Mouse (Mus musculus) liver, embryonic 13.5 days (tissue): ENCODE measurements around the gene Palm. TPM values are rescaled to one million over a fixed set of nuclear protein-coding genes. Genes with fewer than 3 reads are reported as not detected.

Experiments
- ATAC-seq: fragments of 200-750 bp; cut with Nextera tagmentation; 2 replicates; pipeline ENCODE4 v1.8.0; 2017; ENCODE audit warnings: low read depth, mild to moderate bottlenecking, moderate number of reproducible peaks, moderate library complexity
- DNase-seq: peaks from one replicate; pipeline ENCODE4 v3.0.0; 2022
- H3K27ac ChIP-seq: fragments of 300-500 bp; sonication (generic); 2 replicates; pipeline ENCODE4 v1.5.1; 2015; ENCODE audit warnings: moderate library complexity, mild to moderate bottlenecking, inconsistent platforms
- H3K27me3 ChIP-seq: fragments of 300-500 bp; sonication (generic); 2 replicates; pipeline ENCODE4 v1.6.1; 2015; ENCODE audit warnings: mild to moderate bottlenecking, inconsistent platforms
- H3K36me3 ChIP-seq: fragments of 300-500 bp; sonication (generic); 2 replicates; pipeline ENCODE4 v1.6.1; 2015; ENCODE audit warnings: mild to moderate bottlenecking, inconsistent platforms
- H3K4me1 ChIP-seq: fragments of 300-500 bp; sonication (generic); replicated peaks from 2 replicates; pipeline ENCODE4 v1.6.1; 2015; ENCODE audit warnings: inconsistent platforms
- H3K4me2 ChIP-seq: fragments of 300-500 bp; sonication (generic); 2 replicates; pipeline ENCODE4 v1.6.1; 2015; ENCODE audit warnings: inconsistent platforms, mild to moderate bottlenecking, moderate library complexity
- H3K4me3 ChIP-seq: fragments of 300-500 bp; sonication (generic); replicated peaks from 2 replicates; pipeline ENCODE4 v1.5.1; 2015; ENCODE audit warnings: mild to moderate bottlenecking, inconsistent platforms
- H3K9ac ChIP-seq: fragments of 300-500 bp; sonication (generic); 2 replicates; pipeline ENCODE4 v1.6.1; 2015; ENCODE audit warnings: mild to moderate bottlenecking, inconsistent platforms
- H3K9me3 ChIP-seq: fragments of 300-500 bp; sonication (generic); replicated peaks from 2 replicates; pipeline ENCODE4 v1.6.1; 2016; ENCODE audit warnings: inconsistent platforms
- WGBS: fragments of 180-500 bp; shearing (Covaris S2); methylation state at CpG from one replicate; pipeline ENCODE4 v1.1.7; 2015; ENCODE audit not compliant: insufficient replicate concordance; 5-methylcytosine and 5-hydroxymethylcytosine counted together
- polyA plus RNA-seq: library from polyadenylated mRNA; unstranded; fragments of >200 nt; fragmentation: Nextera tagmentation; extraction: Ambion mirVana; gene quantifications from 2 replicates; pipeline ENCODE4 v1.2.1, GENCODE M21; 2015

Palm gene
- polyA plus RNA-seq, 1 experiment from 2014 or later, result 7.4 TPM

DNA sequence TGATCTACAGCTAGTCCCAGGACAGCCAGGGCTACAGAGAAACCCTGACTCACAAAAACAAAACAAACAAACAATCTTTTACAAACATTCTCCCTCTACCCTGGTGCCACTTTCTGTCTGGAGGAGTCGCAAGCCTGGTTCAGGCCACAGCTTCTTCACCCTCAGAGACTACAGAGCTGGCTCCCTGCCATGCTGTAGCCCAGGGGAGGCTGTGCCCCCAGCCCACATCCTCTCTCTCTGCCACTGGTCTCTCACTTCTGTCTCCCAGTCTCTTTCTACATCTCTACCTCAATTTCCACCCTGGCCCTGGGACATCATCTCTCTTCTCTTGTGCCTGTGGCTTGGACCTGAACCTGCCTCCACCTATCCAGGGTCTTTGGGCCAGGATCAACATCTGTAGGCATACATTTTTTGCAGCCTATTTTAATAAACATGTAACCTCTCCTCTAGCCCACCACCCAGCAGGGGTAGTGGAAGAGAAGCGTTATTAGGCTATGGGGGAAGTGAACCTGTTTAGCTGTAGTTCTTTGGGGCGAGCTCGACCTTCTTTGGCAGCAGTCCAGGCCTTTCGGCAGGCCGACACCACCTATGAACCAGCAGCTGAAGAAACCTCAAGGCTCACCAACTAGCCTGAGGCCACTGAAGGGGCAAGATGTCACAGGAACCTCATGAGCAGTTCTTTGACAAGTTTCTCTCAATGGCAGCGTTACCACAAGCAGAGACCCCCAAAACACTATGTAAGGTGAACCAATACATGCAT, 38.8 kb downstream of the Palm start:
- WGBS, result 63% methylated on average over 7 of the region's 7 CpGs
- Histone ChIP-seq H3K4me2 (no peak overlapping the region), H3K27me3 (peaks cover 5% of the 10 kb centered on the region; the same call in 1 of the 2 replicates), H3K27ac (no peak overlapping the region), H3K4me1 (peaks cover 2% of the 10 kb centered on the region; the same call in 1 of the 2 replicates), H3K4me3 (no peak overlapping the region), H3K9me3 (no peaks in the 10 kb centered on the region), H3K36me3 (no peaks in the 10 kb centered on the region), H3K9ac (no peak overlapping the region)
- no peak for DNase-seq
- no peak for ATAC-seq

DNA sequence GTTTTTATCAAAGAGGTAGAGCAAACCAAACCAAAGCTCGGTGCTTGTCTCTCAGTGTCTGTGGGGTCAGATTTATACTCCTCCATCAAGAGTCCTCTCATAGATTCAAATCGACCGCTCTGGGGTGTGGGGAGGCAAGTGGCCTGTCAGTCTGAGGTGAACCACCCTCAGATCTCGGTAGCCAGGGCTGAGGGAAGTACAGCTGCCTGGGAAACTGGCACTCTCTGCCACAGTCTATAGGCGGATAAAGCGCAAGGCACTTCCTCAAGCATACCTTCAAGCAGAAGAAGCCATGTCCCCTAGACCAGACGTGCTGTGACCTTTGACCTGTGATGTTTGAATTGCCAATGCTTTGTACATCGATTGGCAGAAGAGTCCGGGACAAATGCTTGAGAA, 39.4 kb downstream of the Palm start:
- Histone ChIP-seq H3K27me3 (0 out of 2 replicates have a peak, but pooled peaks cover 3% of the 10 kb centered on the region), H3K36me3 (no peaks in the 10 kb centered on the region), H3K4me3 (no peak overlapping the region), H3K4me2 (no peak overlapping the region), H3K9me3 (no peaks in the 10 kb centered on the region), H3K4me1 (peaks cover 2% of the 10 kb centered on the region; the same call in 1 of the 2 replicates), H3K9ac (no peak overlapping the region), H3K27ac (no peak overlapping the region)
- DNase-seq (no peak), ATAC-seq (no peak)
- 51% methylated on average over 9 of the region's 9 CpGs for WGBS

DNA sequence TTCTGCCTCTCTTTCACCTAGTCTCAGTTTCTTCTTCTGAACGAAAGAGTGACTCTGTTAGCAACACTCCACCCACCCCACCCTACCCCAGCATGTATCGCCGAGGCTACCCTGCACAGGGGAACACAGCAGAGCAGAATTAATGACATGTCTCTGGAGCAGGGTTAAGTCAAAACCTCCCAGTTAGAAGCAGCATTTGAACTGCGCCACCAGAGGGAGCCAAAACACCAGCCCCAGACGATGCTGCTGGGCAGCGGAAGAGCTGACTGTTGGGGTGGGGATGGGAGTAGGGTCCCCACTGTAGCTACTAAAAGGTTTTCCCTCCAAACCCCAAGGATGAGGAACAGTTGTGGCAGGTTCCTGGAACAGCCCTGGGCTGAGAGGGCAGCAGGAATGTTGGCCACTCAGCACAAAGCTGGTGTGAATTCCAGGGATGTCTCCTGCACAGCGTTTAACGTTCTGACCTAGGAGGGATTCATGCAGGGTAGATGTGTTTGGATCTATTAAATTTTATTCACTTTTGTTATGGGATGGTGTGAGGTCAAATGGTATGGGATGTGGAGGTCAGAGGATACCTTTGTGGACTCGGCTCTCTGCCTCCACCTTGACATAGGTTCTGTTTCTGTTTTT, 41.5 kb downstream of the Palm start:
- WGBS, result 29% methylated on average over 9 of the region's 9 CpGs
- Histone ChIP-seq H3K9ac (no peak overlapping the region), H3K4me1 (peaks cover 2% of the 10 kb centered on the region; the same call in 1 of the 2 replicates), H3K4me3 (no peak overlapping the region), H3K9me3 (no peaks in the 10 kb centered on the region), H3K4me2 (no peak overlapping the region), H3K36me3 (no peaks in the 10 kb centered on the region), H3K27me3 (0 out of 2 replicates have a peak, but pooled peaks cover 3% of the 10 kb centered on the region), H3K27ac (no peak overlapping the region)
- ATAC-seq (peak; percentile 35), DNase-seq (peak; percentile 49)

DNA sequence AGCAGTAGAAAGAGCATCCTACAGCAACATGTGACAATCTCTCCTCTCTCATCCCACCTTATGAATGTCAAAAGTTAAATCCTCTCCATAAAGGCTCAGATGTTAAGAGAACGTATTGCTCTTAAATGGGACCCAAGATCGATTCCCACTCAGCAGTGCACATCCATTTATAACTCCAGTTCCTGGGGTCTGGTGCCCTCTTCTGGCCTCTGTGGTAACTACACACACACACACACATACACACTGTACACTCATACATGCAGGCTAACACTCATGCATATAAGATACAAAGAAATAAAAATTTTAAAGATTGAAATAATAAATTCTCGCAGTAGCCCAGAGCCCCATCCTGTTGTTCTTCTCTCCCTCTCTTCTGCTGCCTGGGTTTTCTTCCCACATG, 43.5 kb downstream of the Palm start:
- DNase-seq (no peak), ATAC-seq (no peak)
- Histone ChIP-seq H3K27me3 (0 out of 2 replicates have a peak, but pooled peaks cover 3% of the 10 kb centered on the region), H3K9me3 (no peaks in the 10 kb centered on the region), H3K9ac (no peak overlapping the region), H3K4me2 (no peak overlapping the region), H3K4me3 (no peak overlapping the region), H3K4me1 (peaks cover 13% of the 10 kb centered on the region), H3K27ac (no peak overlapping the region), H3K36me3 (no peaks in the 10 kb centered on the region)
- WGBS, result 93% methylated on average over 3 of the region's 3 CpGs

DNA sequence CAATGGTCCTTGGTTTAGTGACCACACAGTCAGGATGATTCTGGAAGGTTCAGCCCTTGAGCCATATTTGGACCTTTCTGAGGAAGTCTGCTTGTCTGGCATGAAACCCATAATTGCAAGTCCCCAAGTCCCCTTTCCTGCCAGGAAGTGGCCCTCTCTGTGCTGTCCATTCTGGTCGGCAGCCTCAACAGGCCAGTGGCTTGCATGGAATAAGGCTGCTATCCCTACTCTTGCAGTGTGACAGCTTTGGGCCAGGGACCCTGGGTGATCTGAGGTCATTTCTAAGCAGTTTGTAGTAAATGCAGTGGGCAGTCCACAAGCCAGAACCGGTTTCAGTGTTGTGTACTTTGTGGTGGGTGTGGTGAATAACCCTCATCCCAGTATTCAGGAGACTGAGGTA, 44.8 kb downstream of the Palm start:
- Histone ChIP-seq H3K36me3 (no peaks in the 10 kb centered on the region), H3K4me3 (no peak overlapping the region), H3K27me3 (0 out of 2 replicates have a peak, but pooled peaks cover 3% of the 10 kb centered on the region), H3K9me3 (no peaks in the 10 kb centered on the region), H3K9ac (no peak overlapping the region), H3K27ac (no peak overlapping the region), H3K4me2 (no peak overlapping the region), H3K4me1 (peaks cover 19% of the 10 kb centered on the region; the same call in 1 of the 2 replicates)
- 15% methylated on average over 2 of the region's 2 CpGs for WGBS
- ATAC-seq (no peak), DNase-seq (no peak)

DNA sequence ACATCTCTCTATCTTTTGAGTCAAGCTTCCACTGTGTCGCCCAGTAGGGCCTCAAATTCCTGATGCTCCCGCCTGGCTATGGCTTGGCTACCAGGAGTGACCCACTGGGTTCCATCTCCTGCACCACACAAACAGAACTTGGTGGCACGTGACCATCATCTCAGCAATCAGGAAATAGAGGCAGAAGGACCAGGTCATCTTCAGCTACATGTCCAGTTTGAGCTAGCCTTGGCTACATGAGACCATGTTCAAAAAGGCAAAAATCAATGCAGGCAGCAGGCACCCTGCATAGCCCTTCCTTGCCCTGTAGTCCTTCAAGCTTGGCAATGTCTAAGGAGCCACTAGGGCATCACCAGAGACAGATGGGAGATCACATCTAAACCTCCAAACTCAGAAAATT, 46.7 kb downstream of the Palm start:
- WGBS, result 65% methylated on average over 3 of the region's 3 CpGs

DNA sequence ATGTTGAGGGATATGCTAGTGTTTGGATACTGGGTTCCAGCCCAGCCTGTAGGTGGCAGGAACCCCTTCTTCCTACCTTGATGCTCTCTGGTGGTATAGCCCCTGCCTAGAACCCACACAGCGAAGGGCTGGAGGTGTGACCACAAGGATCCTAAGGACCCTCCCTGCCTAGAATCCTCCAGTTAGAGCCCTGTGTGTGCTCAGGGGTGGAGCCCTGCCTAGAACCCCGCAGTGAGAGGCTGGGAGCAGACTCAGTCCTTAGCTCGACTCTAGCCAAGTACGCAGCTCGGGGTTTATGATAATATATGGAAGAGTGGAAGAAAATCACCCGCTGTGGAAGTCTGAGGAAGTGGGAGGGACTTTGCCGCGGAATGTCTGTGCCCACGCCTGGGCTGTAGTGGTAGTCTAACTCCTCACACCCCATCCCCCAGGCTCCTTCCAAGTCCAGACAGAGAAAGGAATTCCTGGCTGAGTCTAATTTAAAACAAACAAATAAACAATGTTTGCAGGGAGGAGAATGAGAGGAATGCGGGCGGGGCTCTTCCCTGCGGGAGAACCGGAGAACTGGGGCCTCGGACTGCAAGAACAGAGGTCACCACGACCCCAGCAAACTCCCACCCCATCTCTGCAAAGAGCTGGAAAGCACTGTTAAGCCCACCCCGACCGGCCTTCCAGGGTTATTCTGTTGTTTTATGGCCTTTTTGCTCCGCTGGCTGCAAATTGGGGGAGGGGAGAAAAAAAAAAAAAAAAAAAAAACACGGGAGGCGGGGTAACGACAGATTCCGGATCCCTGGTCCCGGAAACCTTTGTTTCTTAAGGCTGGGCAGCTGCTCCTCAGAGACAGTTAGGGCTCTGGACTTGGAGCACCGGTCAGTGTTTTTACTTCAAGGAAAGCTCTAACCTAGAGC, 47.5 kb downstream of the Palm start:
- Histone ChIP-seq H3K9ac (peak overlapping the region; percentile 44), H3K36me3 (no peaks in the 10 kb centered on the region), H3K4me2 (peak overlapping the region; percentile 68), H3K4me3 (peak overlapping the region; percentile 40), H3K4me1 (peaks cover 17% of the 10 kb centered on the region; the same call in 1 of the 2 replicates), H3K27ac (0 out of 2 replicates have a peak overlapping the region, but pooled peaks have one; percentile 21), H3K9me3 (no peaks in the 10 kb centered on the region), H3K27me3 (no peaks in the 10 kb centered on the region)
- ATAC-seq, result peak; percentile 81
- DNase-seq, result peak; percentile 30
- WGBS, result under 1% methylated on average over 24 of the region's 24 CpGs

More for the DNA sequence above, 46.7 kb downstream of the Palm start:
- no peaks in the 10 kb centered on the region for H3K27me3 ChIP-seq
- ATAC-seq (no peak), DNase-seq (no peak)
- H3K36me3 ChIP-seq, result no peaks in the 10 kb centered on the region
- peaks cover 17% of the 10 kb centered on the region; the same call in 1 of the 2 replicates for H3K4me1 ChIP-seq
- H3K9ac ChIP-seq, result no peak overlapping the region
- H3K4me3 ChIP-seq, result no peak overlapping the region
- H3K9me3 ChIP-seq, result no peaks in the 10 kb centered on the region
- 0 out of 2 replicates have a peak overlapping the region, but pooled peaks have one; percentile 21 for H3K27ac ChIP-seq
- no peak overlapping the region for H3K4me2 ChIP-seq

DNA sequence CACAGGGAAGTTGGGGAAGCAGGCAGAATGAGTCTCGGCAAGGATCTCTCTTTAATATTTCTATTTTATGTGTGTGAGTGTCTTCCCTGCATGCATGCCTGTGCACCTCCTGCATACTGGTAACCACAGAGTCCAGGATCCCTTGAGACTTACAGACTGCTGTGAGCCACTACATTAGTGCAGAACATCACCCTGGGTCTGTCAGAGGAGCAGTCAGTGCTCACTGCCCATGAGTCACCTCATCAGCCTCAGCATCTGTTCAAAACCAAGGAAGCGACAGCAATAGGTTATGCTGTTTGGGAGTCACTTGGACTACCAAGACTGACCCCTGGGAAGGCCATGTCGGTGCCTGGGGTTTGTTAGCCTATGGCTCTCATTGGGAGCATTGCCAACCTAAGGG, 49.0 kb downstream of the Palm start:
- Histone ChIP-seq H3K27me3 (no peaks in the 10 kb centered on the region), H3K36me3 (no peaks in the 10 kb centered on the region), H3K9ac (no peak overlapping the region), H3K9me3 (no peaks in the 10 kb centered on the region), H3K4me1 (peaks cover 17% of the 10 kb centered on the region; the same call in 1 of the 2 replicates), H3K4me2 (no peak overlapping the region), H3K4me3 (no peak overlapping the region), H3K27ac (no peak overlapping the region)
- DNase-seq, result no peak
- no peak for ATAC-seq
- WGBS, result 65% methylated on average over 3 of the region's 3 CpGs

DNA sequence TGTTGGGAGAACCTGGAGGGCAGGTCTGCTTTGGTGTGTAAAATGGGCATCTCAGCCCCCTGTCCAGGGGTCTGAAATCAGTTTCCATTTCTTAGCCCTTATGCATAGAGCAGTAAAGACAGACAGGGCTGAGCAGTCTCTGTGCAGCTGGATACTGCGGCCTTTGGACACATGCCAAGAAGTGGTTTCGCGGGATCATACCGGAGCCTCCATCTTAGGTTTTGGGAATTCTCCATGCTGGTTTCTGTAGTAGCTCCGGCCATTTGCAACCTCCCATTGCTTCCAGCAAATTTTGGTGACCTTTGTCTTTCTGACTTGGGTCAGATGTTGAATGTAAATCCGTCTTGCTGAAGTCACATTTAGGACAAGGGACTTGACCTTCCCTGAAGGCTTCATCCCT, 50.1 kb downstream of the Palm start:
- H3K9ac ChIP-seq, result no peak overlapping the region
- no peak for ATAC-seq
- 74% methylated on average over 6 of the region's 6 CpGs for WGBS

DNA sequence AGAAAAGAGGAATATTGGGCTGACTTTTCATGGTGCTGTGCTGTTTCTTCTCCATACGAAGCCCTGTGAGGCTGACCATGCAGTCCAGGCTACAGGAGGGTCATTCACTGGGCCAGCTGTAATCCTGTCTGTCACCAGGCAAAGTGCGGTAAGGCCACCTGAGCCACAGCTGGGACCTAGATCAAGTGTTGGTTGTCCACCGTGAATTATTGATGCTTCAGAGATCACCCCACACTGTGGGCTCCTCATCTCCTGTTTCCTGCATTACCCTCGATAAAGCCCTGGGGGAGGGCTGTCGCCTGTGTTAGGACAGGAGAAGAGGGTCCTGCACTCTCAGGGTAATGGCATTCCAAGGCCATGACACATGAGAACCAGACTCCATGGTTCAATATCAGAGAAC, 53.2 kb downstream of the Palm start:
- peaks cover 23% of the 10 kb centered on the region for H3K4me1 ChIP-seq
- no peak overlapping the region for H3K4me2 ChIP-seq
- DNase-seq, result no peak
- no peak for ATAC-seq
- H3K36me3 ChIP-seq, result no peaks in the 10 kb centered on the region
- no peak overlapping the region for H3K4me3 ChIP-seq
- WGBS, result 42% methylated on average over 5 of the region's 5 CpGs
- H3K9me3 ChIP-seq, result no peaks in the 10 kb centered on the region
- no peak overlapping the region for H3K27ac ChIP-seq
- H3K9ac ChIP-seq, result no peak overlapping the region
- no peaks in the 10 kb centered on the region for H3K27me3 ChIP-seq

More for the DNA sequence above, 50.1 kb downstream of the Palm start:
- no peak overlapping the region for H3K4me3 ChIP-seq
- H3K36me3 ChIP-seq, result no peaks in the 10 kb centered on the region
- no peak for DNase-seq
- no peak overlapping the region for H3K27ac ChIP-seq
- no peak overlapping the region for H3K4me2 ChIP-seq
- no peaks in the 10 kb centered on the region for H3K27me3 ChIP-seq
- peaks cover 17% of the 10 kb centered on the region; the same call in 1 of the 2 replicates for H3K4me1 ChIP-seq
- H3K9me3 ChIP-seq, result no peaks in the 10 kb centered on the region
